Mouse (Mus musculus) ES-CJ7 (cell line): ENCODE results near the gene Rnft2.
A peak's percentile ranks its signal among the peaks of the same experiment; 100 is the strongest.

Experiments
- DNase-seq: peaks from one replicate; pipeline ENCODE4 v3.0.0; 2011; ENCODE audit warnings: low read depth, low spot score

The Rnft2 gene

GRCm38 (mm10) chr5:118250987-118251386 lies 6.1 kb upstream of the Rnft2 start:
- DNase-seq, result no peak

GRCm38 (mm10) chr5:118247378-118247777 lies 2.5 kb upstream of the Rnft2 start:
- no peak for DNase-seq

GRCm38 (mm10) chr5:118245606-118246308 lies 841 bp upstream of the Rnft2 start:
- no peak for DNase-seq

GRCm38 (mm10) chr5:118239671-118240070 lies 5.2 kb downstream of the Rnft2 start:
- DNase-seq, result no peak

- peak; percentile 38 for DNase-seq
These were observed 8.0 kb downstream of the Rnft2 start for GRCm38 (mm10) chr5:118236891-118237290.

GRCm38 (mm10) chr5:118230071-118230611 lies 14.8 kb downstream of the Rnft2 start:
- no peak for DNase-seq

- DNase-seq, result no peak
These were observed 21.7 kb downstream of the Rnft2 start for GRCm38 (mm10) chr5:118223142-118223757.

- DNase-seq, result no peak
These were observed 27.5 kb downstream of the Rnft2 start for GRCm38 (mm10) chr5:118217410-118217809.

- DNase-seq, result peak; percentile 66
These were observed 30.3 kb downstream of the Rnft2 start for GRCm38 (mm10) chr5:118214418-118215154.

- no peak for DNase-seq
These were observed 30.9 kb downstream of the Rnft2 start for GRCm38 (mm10) chr5:118214012-118214411.

- no peak for DNase-seq
These were observed 39.1 kb downstream of the Rnft2 start for GRCm38 (mm10) chr5:118205852-118206251.

GRCm38 (mm10) chr5:118204675-118205440 lies 40.1 kb downstream of the Rnft2 start:
- DNase-seq, result no peak

GRCm38 (mm10) chr5:118199670-118200069 lies 45.2 kb downstream of the Rnft2 start:
- DNase-seq, result no peak

GRCm38 (mm10) chr5:118197421-118197820 lies 47.5 kb downstream of the Rnft2 start:
- DNase-seq, result no peak

- no peak for DNase-seq
These were observed 52.7 kb downstream of the Rnft2 start for GRCm38 (mm10) chr5:118192221-118192620.

GRCm38 (mm10) chr5:118190491-118190890 lies 54.4 kb downstream of the Rnft2 start:
- no peak for DNase-seq

- no peak for DNase-seq
These were observed 56.6 kb downstream of the Rnft2 start for GRCm38 (mm10) chr5:118188356-118188755.

GRCm38 (mm10) chr5:118186903-118187633 lies 57.8 kb downstream of the Rnft2 start:
- no peak for DNase-seq

GRCm38 (mm10) chr5:118177640-118178039 lies 67.3 kb downstream of the Rnft2 start:
- DNase-seq, result no peak

GRCm38 (mm10) chr5:118175137-118175536 lies 69.8 kb downstream of the Rnft2 start:
- DNase-seq, result peak; percentile 61
